ENCODE assay signal across 8 mouse cellular contexts in genomic region chr17:63660841-63661481, GRCm38 (mm10).
A peak's percentile ranks its signal among the peaks of the same experiment; 100 is the strongest.
DNase-seq lines count a peak whose midpoint lies in the region; ATAC-seq and TF ChIP-seq lines count a peak whose summit lies in the region.

No protein-coding gene starts in this region.

- H3K9me3 ChIP-seq in heart, embryonic 12.5 days (replicated peaks), result peaks cover 5% of the 10 kb centered on the region
- H3K9me3 ChIP-seq in kidney, embryonic 16.5 days (ENCODE audit: low read length), result no peaks in the 10 kb centered on the region
- 0 out of 2 replicates have a peak, but pooled peaks cover 3% of the 10 kb centered on the region for H3K9me3 ChIP-seq in hindbrain, embryonic 12.5 days (replicated peaks)

- H3K4me2 ChIP-seq in heart, embryonic 12.5 days, result no peak overlapping the region
- H3K4me2 ChIP-seq in kidney, embryonic 16.5 days (replicated peaks; ENCODE audit: low read depth, low read length), result no peak overlapping the region
- no peak overlapping the region for H3K4me2 ChIP-seq in hindbrain, embryonic 12.5 days (replicated peaks)

- no peak for ATAC-seq in heart, embryonic 12.5 days (ENCODE audit: insufficient number of reproducible peaks, low FRiP score)
- ATAC-seq in kidney, embryonic 16.5 days (ENCODE audit: low FRiP score, low TSS enrichment), result peak; percentile 60
- ATAC-seq in erythroid progenitor cell, adult 5-6 weeks (replicated peaks; ENCODE audit: low FRiP score, poor library complexity, severe bottlenecking), result no peak
- ATAC-seq in hindbrain, embryonic 12.5 days (ENCODE audit: low FRiP score), result no peak

- H3K4me3 ChIP-seq in heart, adult 2 months, result no peak overlapping the region
- H3K4me3 ChIP-seq in heart, embryonic 12.5 days, result no peak overlapping the region
- H3K4me3 ChIP-seq in gastrocnemius, adult 2 months, result peak overlapping the region; percentile 22
- no peak overlapping the region for H3K4me3 ChIP-seq in kidney, embryonic 16.5 days (ENCODE audit: low read length)
- no peak overlapping the region for H3K4me3 ChIP-seq in hindbrain, embryonic 12.5 days

- H3K9ac ChIP-seq in heart, adult 2 months (ENCODE audit: low read depth, low read length), result no peak overlapping the region
- no peak overlapping the region for H3K9ac ChIP-seq in heart, embryonic 12.5 days
- H3K9ac ChIP-seq in kidney, embryonic 16.5 days (replicated peaks; ENCODE audit: low read length), result no peak overlapping the region
- no peak overlapping the region for H3K9ac ChIP-seq in hindbrain, embryonic 12.5 days

- H3K4me1 ChIP-seq in heart, adult 2 months (ENCODE audit: control insufficient read depth, insufficient read depth, low read length), result no peaks in the 10 kb centered on the region; the same call in 1 of the 2 replicates
- no peaks in the 10 kb centered on the region for H3K4me1 ChIP-seq in heart, embryonic 12.5 days (replicated peaks)
- H3K4me1 ChIP-seq in kidney, embryonic 16.5 days (ENCODE audit: insufficient read depth, low read length), result peaks cover 6% of the 10 kb centered on the region; the same call in 1 of the 2 replicates
- H3K4me1 ChIP-seq in hindbrain, embryonic 12.5 days, result no peaks in the 10 kb centered on the region

- intact Hi-C loops in heart, adult 2 months (cut with DNase I), result no loop called here
- intact Hi-C loops in gastrocnemius, adult 2 months (cut with DNase I), result no loop called here

- WGBS in heart, adult 2 months, result 63% methylated on average over 13 of the region's 13 CpGs
- 80% methylated on average over 13 of the region's 13 CpGs for WGBS in heart, embryonic 12.5 days
- 58% methylated on average over 13 of the region's 13 CpGs for WGBS in kidney, embryonic 16.5 days
- WGBS in hindbrain, embryonic 12.5 days, result 86% methylated on average over 13 of the region's 13 CpGs

- TF ChIP-seq POLR2A in heart, adult 2 months (IDR thresholded peaks at IDR 0.05; ENCODE audit: insufficient read depth, low read depth, low read length), result 0 out of 2 replicates have a peak, but pooled peaks have one; percentile 24

- DNase-seq in heart, adult 2 months, result peak; percentile 33 to 63
- DNase-seq in gastrocnemius, adult 2 months, result peak; percentile 48
- peak; percentile 50 for DNase-seq in lung, postnatal 14 days
- DNase-seq in adrenal gland, adult 2 months, result no peak

- no peaks in the 10 kb centered on the region for H3K79me2 ChIP-seq in heart, adult 2 months (replicated peaks; ENCODE audit: control insufficient read depth, insufficient read depth, low read length)

- H3K27ac ChIP-seq in heart, adult 2 months, result peak overlapping the region; percentile 55
- H3K27ac ChIP-seq in heart, embryonic 12.5 days (ENCODE audit: poor library complexity, severe bottlenecking), result no peak overlapping the region
- H3K27ac ChIP-seq in gastrocnemius, adult 2 months, result peak overlapping the region; percentile 75
- H3K27ac ChIP-seq in kidney, embryonic 16.5 days (ENCODE audit: low read length), result peak overlapping the region; percentile 88
- H3K27ac ChIP-seq in hindbrain, embryonic 12.5 days, result no peak overlapping the region

- peak; percentile 46 for TF ChIP-seq CTCF in heart, adult 2 months (IDR thresholded peaks at IDR 0.05)
- peak; percentile 42 for TF ChIP-seq CTCF in gastrocnemius, adult 2 months (IDR thresholded peaks at IDR 0.05)

- H3K36me3 ChIP-seq in heart, adult 2 months (ENCODE audit: control insufficient read depth, insufficient read depth, low read length), result no peaks in the 10 kb centered on the region
- H3K36me3 ChIP-seq in heart, embryonic 12.5 days, result no peaks in the 10 kb centered on the region
- H3K36me3 ChIP-seq in kidney, embryonic 16.5 days (ENCODE audit: insufficient read depth, low read length), result no peaks in the 10 kb centered on the region
- H3K36me3 ChIP-seq in hindbrain, embryonic 12.5 days, result no peaks in the 10 kb centered on the region

- no peaks in the 10 kb centered on the region for H3K27me3 ChIP-seq in heart, adult 2 months (ENCODE audit: control insufficient read depth, insufficient read depth, low read length)
- H3K27me3 ChIP-seq in heart, embryonic 12.5 days (replicated peaks), result no peaks in the 10 kb centered on the region
- no peaks in the 10 kb centered on the region for H3K27me3 ChIP-seq in kidney, embryonic 16.5 days (ENCODE audit: insufficient read depth, low read length)
- H3K27me3 ChIP-seq in hindbrain, embryonic 12.5 days, result no peaks in the 10 kb centered on the region

- no peak for TF ChIP-seq EP300 in heart, adult 2 months (IDR thresholded peaks at IDR 0.05; ENCODE audit: insufficient read depth, low read depth, low read length)

Comparison
In these comparisons a context has a peak if more than half of its experiments do, and no peak if none do; other contexts are left out.
1. H3K27ac ChIP-seq: peak in heart, adult 2 months (single experiment), gastrocnemius, adult 2 months (single experiment) and kidney, embryonic 16.5 days (single experiment); none in heart, embryonic 12.5 days (single experiment) and hindbrain, embryonic 12.5 days (single experiment).